Mouse (Mus musculus) heart, adult 10 weeks (tissue): ENCODE results near the gene Gadd45gip1. TPM values are rescaled to one million over a fixed set of nuclear protein-coding genes. Genes with fewer than 3 reads are reported as not detected.

Source experiments
- polyA plus RNA-seq: library from polyadenylated mRNA; stranded (reverse); fragments of 350-450 nt; fragmentation: Illumina TruSeq; extraction: RNeasy Lipid Tissue Mini Kit (QIAGEN cat#74804); gene quantifications from one replicate; pipeline ENCODE4 v1.2.3, GENCODE M21; 2014; ENCODE audit warnings: low read depth, low replicate concordance

The Gadd45gip1 gene
- polyA plus RNA-seq = 28.8 TPM

DNA sequence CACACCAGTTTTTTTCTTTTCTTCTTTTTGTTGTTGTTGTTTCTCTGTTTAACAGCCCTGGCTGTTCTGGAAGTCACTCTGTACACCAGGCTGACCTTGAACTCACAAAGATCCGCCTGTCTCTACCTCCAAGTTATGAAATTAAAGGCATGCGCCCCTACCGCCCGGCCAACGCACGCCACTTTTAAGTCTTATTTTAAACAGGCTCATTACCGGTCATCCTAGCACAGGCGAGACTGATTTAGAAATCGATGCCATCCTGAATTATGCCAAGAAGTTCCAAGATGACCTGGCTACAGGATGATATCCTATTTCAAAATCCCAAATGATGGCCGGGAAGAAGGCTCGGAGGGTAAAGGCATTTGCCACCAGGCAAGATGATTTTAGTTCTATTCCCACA is at the start of gene Gadd45gip1:
Gadd45gip1 (plus strand) TSS at position 33 of the 400 bp plus-strand sequence.

GRCm38 (mm10) chr8:84799999-84800831 is 31.1 kb upstream of the Gadd45gip1 start, which contains the start of gene Nfix:
TSS of gene Nfix (minus strand) at chr8:84800344.

DNA sequence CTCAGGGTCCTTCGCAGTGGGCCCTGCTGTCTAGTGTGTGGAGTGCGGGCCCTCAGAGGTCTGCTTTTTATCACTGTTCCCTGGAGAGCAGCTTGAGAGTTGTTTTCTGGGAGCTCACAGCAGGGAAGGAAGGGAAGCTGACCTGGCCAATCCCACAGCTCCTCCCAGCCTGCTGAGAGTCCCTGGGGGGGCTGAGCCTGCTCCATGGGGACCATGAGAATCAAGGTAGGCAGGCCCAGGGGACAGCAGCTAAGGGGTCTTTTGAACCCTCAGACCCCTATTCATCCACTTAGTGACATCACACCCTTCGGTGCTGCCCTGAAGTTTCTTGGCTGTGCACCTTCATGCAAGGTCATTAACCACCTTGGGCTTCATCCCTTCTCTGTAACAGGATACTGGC is 8.6 kb upstream of the Gadd45gip1 start, which contains the start of gene Dand5:
Dand5 (minus strand) TSS at position 101 of the 400 bp plus-strand sequence.

GRCm38 (mm10) chr8:84840248-84840999 is 9.1 kb downstream of the Gadd45gip1 start, which contains the start of gene Rad23a:
TSS of gene Rad23a (minus strand) at chr8:84840665.

DNA sequence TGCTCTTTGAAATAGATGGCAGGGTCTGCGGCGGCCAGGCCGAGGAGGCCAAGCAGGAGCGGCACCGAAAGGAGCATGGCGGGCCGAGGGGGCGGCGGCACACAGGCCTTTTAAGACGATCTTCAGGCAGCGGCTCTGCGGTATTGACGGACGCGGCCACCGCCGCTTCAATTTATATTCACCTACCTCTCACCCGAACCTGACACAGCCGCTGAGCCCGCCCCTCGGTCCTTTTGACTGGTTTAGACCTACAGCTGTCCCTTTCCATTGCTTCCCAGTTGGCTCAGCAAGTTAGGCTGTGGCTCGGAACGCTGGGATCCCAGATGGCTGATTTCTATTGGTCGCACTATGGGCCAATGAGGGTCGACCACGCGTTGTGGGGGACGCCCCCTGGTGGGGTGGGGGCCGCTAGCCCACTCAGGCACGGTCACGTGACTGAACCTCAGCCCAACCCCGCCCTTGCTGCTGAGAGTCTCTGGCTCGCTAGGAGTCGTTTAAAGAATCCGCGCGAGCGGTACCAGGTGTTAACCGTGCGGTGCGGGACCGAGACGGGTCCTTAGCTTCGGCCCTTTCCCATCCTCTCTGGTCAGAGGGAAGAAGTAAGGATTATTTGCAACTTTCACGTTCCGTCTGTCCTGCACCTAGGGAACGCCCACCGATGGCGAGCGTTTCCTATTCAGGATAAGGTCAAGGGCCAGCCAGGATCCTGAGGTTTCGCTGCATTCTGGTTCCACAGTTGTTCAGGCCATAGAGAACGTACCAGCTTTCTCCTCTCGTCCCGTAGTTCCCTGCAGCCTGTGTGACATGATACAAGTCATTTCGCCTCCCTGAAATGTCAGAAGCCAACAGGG is 15.6 kb downstream of the Gadd45gip1 start, which contains the start of gene Calr:
Calr (minus strand) TSS at position 213 of the 851 bp plus-strand sequence.

DNA sequence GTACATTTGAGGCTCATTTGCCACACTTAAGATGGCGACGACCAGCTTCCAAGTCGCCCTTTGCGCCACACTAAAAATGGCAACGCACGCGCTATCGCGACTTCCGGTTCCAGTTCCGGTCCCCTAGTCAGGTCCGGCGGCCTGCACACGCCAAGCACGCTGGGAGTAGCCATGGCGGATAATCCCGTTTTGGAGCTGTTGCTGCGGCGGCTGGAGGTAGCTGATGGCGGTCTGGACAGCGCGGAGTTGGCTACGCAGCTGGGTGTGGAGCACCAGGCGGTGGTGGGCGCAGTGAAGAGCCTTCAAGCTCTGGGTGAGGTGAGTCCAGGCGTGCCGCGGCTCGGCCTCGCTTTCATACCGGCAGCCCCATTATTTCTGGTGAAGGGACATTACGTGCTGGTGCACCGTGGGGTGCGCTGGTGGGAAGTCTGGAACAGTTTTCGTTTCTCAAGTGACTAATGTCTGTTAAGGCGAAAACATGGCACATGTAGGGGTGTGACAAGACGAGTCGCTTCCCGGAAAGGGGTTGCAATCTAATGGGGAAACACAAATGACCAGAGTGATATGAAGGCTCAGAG is 25.6 kb downstream of the Gadd45gip1 start, which contains the start of gene Farsa:
Farsa (plus strand) TSS at position 126 of the 578 bp plus-strand sequence.

GRCm38 (mm10) chr8:84871376-84872308 is 40.3 kb downstream of the Gadd45gip1 start, which contains the start of gene Syce2:
TSS of gene Syce2 (plus strand) at chr8:84872111.

Other genes with a start within 250 kb of the Gadd45gip1 start
- 19.2 TPM for gene Ier2, start 168.7 kb upstream of the Gadd45gip1 start, polyA plus RNA-seq
- gene Trmt1, start 145.2 kb upstream of the Gadd45gip1 start, polyA plus RNA-seq = 39.8 TPM
- 25.1 TPM for gene Nacc1, start 143.7 kb upstream of the Gadd45gip1 start, polyA plus RNA-seq
- 3.0 TPM for gene Lyl1, start 130.1 kb upstream of the Gadd45gip1 start, polyA plus RNA-seq
- gene G430095P16Rik, start 108.5 kb upstream of the Gadd45gip1 start, polyA plus RNA-seq = not detected
- 84.9 TPM for gene Nfix, start 31.2 kb upstream of the Gadd45gip1 start, polyA plus RNA-seq
- gene Dand5, start 8.7 kb upstream of the Gadd45gip1 start, polyA plus RNA-seq = 14.0 TPM
- gene Rad23a, start 9.1 kb downstream of the Gadd45gip1 start, polyA plus RNA-seq = 101 TPM
- 330 TPM for gene Calr, start 15.4 kb downstream of the Gadd45gip1 start, polyA plus RNA-seq
- 26.7 TPM for gene Farsa, start 25.5 kb downstream of the Gadd45gip1 start, polyA plus RNA-seq
- 0.92 TPM for gene Syce2, start 40.6 kb downstream of the Gadd45gip1 start, polyA plus RNA-seq
- gene Gcdh, start 62.4 kb downstream of the Gadd45gip1 start, polyA plus RNA-seq = 84.6 TPM
- 0.29 TPM for gene Klf1, start 70.4 kb downstream of the Gadd45gip1 start, polyA plus RNA-seq
- gene Dnase2a, start 77.0 kb downstream of the Gadd45gip1 start, polyA plus RNA-seq = 9.4 TPM
- 0.13 TPM for gene Mast1, start 105.8 kb downstream of the Gadd45gip1 start, polyA plus RNA-seq
- not detected for gene Rtbdn, start 115.5 kb downstream of the Gadd45gip1 start, polyA plus RNA-seq
- not detected for gene Gm49661, start 137.9 kb downstream of the Gadd45gip1 start, polyA plus RNA-seq
- 451 TPM for gene Prdx2, start 138.1 kb downstream of the Gadd45gip1 start, polyA plus RNA-seq
- gene Rnaseh2a, start 138.2 kb downstream of the Gadd45gip1 start, polyA plus RNA-seq = 30.6 TPM
- 16.7 TPM for gene Junb, start 147.2 kb downstream of the Gadd45gip1 start, polyA plus RNA-seq
- gene Hook2, start 159.1 kb downstream of the Gadd45gip1 start, polyA plus RNA-seq = 3.5 TPM
- gene Best2, start 183.0 kb downstream of the Gadd45gip1 start, polyA plus RNA-seq = not detected
- gene Asna1, start 193.8 kb downstream of the Gadd45gip1 start, polyA plus RNA-seq = 85.3 TPM
- gene Trir, start 195.3 kb downstream of the Gadd45gip1 start, polyA plus RNA-seq = 63.4 TPM
- gene Tnpo2, start 205.4 kb downstream of the Gadd45gip1 start, polyA plus RNA-seq = 18.9 TPM
- 4.0 TPM for gene Fbxw9, start 228.5 kb downstream of the Gadd45gip1 start, polyA plus RNA-seq
- not detected for gene Gm5741, start 236.5 kb downstream of the Gadd45gip1 start, polyA plus RNA-seq
- gene Dhps, start 240.2 kb downstream of the Gadd45gip1 start, polyA plus RNA-seq = 30.4 TPM
- 54.9 TPM for gene Wdr83os, start 249.2 kb downstream of the Gadd45gip1 start, polyA plus RNA-seq
- 42.4 TPM for gene Wdr83, start 249.8 kb downstream of the Gadd45gip1 start, polyA plus RNA-seq